Mouse (Mus musculus) lung, embryonic 16.5 days (tissue): ENCODE data around the gene Ube2d3. TPM values are rescaled to one million over a fixed set of nuclear protein-coding genes. Genes with fewer than 3 reads are reported as not detected.
A peak's percentile ranks its signal among the peaks of the same experiment; 100 is the strongest.

ENCODE experiments used
- ATAC-seq: fragments of 200-750 bp; cut with Nextera tagmentation; 2 replicates; pipeline ENCODE4 v1.8.0; 2017; ENCODE audit warnings: low read depth, mild to moderate bottlenecking, moderate library complexity
- H3K27ac ChIP-seq: fragments of 300-500 bp; sonication (generic); 2 replicates; pipeline ENCODE4 v1.5.1; 2014; ENCODE audit warnings: mild to moderate bottlenecking, control low read depth, low read length
- H3K27me3 ChIP-seq: fragments of 300-500 bp; sonication (generic); 2 replicates; pipeline ENCODE4 v1.6.1; 2014; ENCODE audit warnings: low read depth, low read length, mixed read lengths; ENCODE audit not compliant: control insufficient read depth, insufficient read depth
- H3K36me3 ChIP-seq: fragments of 300-500 bp; sonication (generic); 2 replicates; pipeline ENCODE4 v1.6.1; 2014; ENCODE audit warnings: low read length; ENCODE audit not compliant: control insufficient read depth, insufficient read depth
- H3K4me1 ChIP-seq: fragments of 300-500 bp; sonication (generic); replicated peaks from 2 replicates; pipeline ENCODE4 v1.6.1; 2014; ENCODE audit warnings: low read length, mixed read lengths; ENCODE audit not compliant: control insufficient read depth, insufficient read depth
- H3K4me2 ChIP-seq: fragments of 300-500 bp; sonication (generic); 2 replicates; pipeline ENCODE4 v1.6.1; 2014; ENCODE audit warnings: low read depth, low read length, control low read depth
- H3K4me3 ChIP-seq: fragments of 300-500 bp; sonication (generic); 2 replicates; pipeline ENCODE4 v1.5.1; 2014; ENCODE audit warnings: mild to moderate bottlenecking, low read length, control low read depth
- H3K9ac ChIP-seq: fragments of 300-500 bp; sonication (generic); 2 replicates; pipeline ENCODE4 v1.6.1; 2014; ENCODE audit warnings: low read length, control low read depth
- H3K9me3 ChIP-seq: fragments of 300-500 bp; sonication (generic); 2 replicates; pipeline ENCODE4 v1.6.1; 2016; ENCODE audit warnings: low read length; ENCODE audit not compliant: control insufficient read depth
- WGBS: fragments of 180-500 bp; shearing (Covaris S2); extraction: QIAGEN DNeasy Blood & Tissue Kit; methylation state at CpG from one replicate; pipeline ENCODE4 v1.1.7; 2014; 5-methylcytosine and 5-hydroxymethylcytosine counted together
- polyA plus RNA-seq: library from polyadenylated mRNA; unstranded; fragments of >200 nt; fragmentation: Nextera tagmentation; extraction: Ambion mirVana; gene quantifications from 2 replicates; pipeline ENCODE4 v1.2.1, GENCODE M21; 2015

The Ube2d3 gene
- 485 and 516 TPM in 2 replicates for polyA plus RNA-seq

GRCm38 (mm10) chr3:135437758-135438495 is at the start of gene Ube2d3:
Gene Ube2d3, plus strand, starts transcription at chr3:135438149.
- Histone ChIP-seq H3K4me3 (peak within 1 kb of the TSS; percentile 95), H3K4me1 (peaks cover 4% of the 10 kb centered on the region; the same call in 1 of the 2 replicates), H3K4me2 (peak within 1 kb of the TSS; percentile 65), H3K27me3 (no peaks in the 10 kb centered on the region), H3K27ac (peak within 1 kb of the TSS; percentile 100), H3K9ac (peak within 1 kb of the TSS; percentile 98), H3K9me3 (no peaks in the 10 kb centered on the region), H3K36me3 (peaks cover 2% of the 10 kb centered on the region; the same call in 1 of the 2 replicates)
- ATAC-seq: peak; percentile 95
- under 1% methylated on average over 51 of the region's 56 CpGs for WGBS

- peaks cover 3% of the 10 kb centered on the region; the same call in 1 of the 2 replicates for H3K4me1 ChIP-seq
- no peak overlapping the region for H3K9ac ChIP-seq
- WGBS: 62% methylated on average over 6 of the region's 6 CpGs
- H3K27me3 ChIP-seq: no peaks in the 10 kb centered on the region
- H3K36me3 ChIP-seq: no peaks in the 10 kb centered on the region
- no peak overlapping the region for H3K4me2 ChIP-seq
- H3K4me3 ChIP-seq: no peak overlapping the region
- no peak overlapping the region for H3K27ac ChIP-seq
- H3K9me3 ChIP-seq: no peaks in the 10 kb centered on the region
- no peak for ATAC-seq
Observed at GRCm38 (mm10) chr3:135393186-135393585, 44.8 kb upstream of the Ube2d3 start.

- H3K9ac ChIP-seq: no peak overlapping the region
- ATAC-seq: no peak
- no peaks in the 10 kb centered on the region for H3K27me3 ChIP-seq
- H3K9me3 ChIP-seq: no peaks in the 10 kb centered on the region
- WGBS: 67% methylated on average over 5 of the region's 5 CpGs
- no peak overlapping the region for H3K4me2 ChIP-seq
- peaks cover 3% of the 10 kb centered on the region; the same call in 1 of the 2 replicates for H3K4me1 ChIP-seq
- no peak overlapping the region for H3K27ac ChIP-seq
- H3K36me3 ChIP-seq: no peaks in the 10 kb centered on the region
- no peak overlapping the region for H3K4me3 ChIP-seq
Observed at GRCm38 (mm10) chr3:135395085-135395484, 42.9 kb upstream of the Ube2d3 start.

GRCm38 (mm10) chr3:135396081-135396480 is 41.9 kb upstream of the Ube2d3 start:
- no peak overlapping the region for H3K4me2 ChIP-seq
- peaks cover 3% of the 10 kb centered on the region; the same call in 1 of the 2 replicates for H3K4me1 ChIP-seq
- H3K9me3 ChIP-seq: no peaks in the 10 kb centered on the region
- no peak for ATAC-seq
- H3K4me3 ChIP-seq: no peak overlapping the region
- no peak overlapping the region for H3K27ac ChIP-seq
- WGBS: 43% methylated on average over 6 of the region's 6 CpGs
- no peak overlapping the region for H3K9ac ChIP-seq
- no peaks in the 10 kb centered on the region for H3K36me3 ChIP-seq
- no peaks in the 10 kb centered on the region for H3K27me3 ChIP-seq

- no peaks in the 10 kb centered on the region for H3K27me3 ChIP-seq
Observed at GRCm38 (mm10) chr3:135397112-135397511, 40.8 kb upstream of the Ube2d3 start.

GRCm38 (mm10) chr3:135402201-135402658 is 35.7 kb upstream of the Ube2d3 start:
- peaks cover 7% of the 10 kb centered on the region; the same call in 1 of the 2 replicates for H3K36me3 ChIP-seq
- WGBS: 3% methylated on average over 10 of the region's 10 CpGs
- H3K27me3 ChIP-seq: no peaks in the 10 kb centered on the region
- H3K4me3 ChIP-seq: no peak overlapping the region
- no peak overlapping the region for H3K27ac ChIP-seq
- H3K4me2 ChIP-seq: peak overlapping the region; percentile 30; the same call in 1 of the 2 replicates
- ATAC-seq: peak; percentile 84
- no peak overlapping the region for H3K9ac ChIP-seq
- H3K9me3 ChIP-seq: no peaks in the 10 kb centered on the region
- peaks cover 3% of the 10 kb centered on the region for H3K4me1 ChIP-seq

More at GRCm38 (mm10) chr3:135397112-135397511, 40.8 kb upstream of the Ube2d3 start:
- H3K36me3 ChIP-seq: no peaks in the 10 kb centered on the region
- no peak overlapping the region for H3K27ac ChIP-seq
- peaks cover 5% of the 10 kb centered on the region for H3K4me1 ChIP-seq
- H3K9me3 ChIP-seq: no peaks in the 10 kb centered on the region
- no peak overlapping the region for H3K4me3 ChIP-seq
- no peak overlapping the region for H3K9ac ChIP-seq
- H3K4me2 ChIP-seq: no peak overlapping the region
- ATAC-seq: no peak

- 83% methylated on average over 9 of the region's 9 CpGs for WGBS
- H3K36me3 ChIP-seq: peaks cover 9% of the 10 kb centered on the region; the same call in 1 of the 2 replicates
- H3K9ac ChIP-seq: no peak overlapping the region
- H3K27ac ChIP-seq: no peak overlapping the region
- H3K4me3 ChIP-seq: no peak overlapping the region
- H3K4me2 ChIP-seq: no peak overlapping the region
- H3K27me3 ChIP-seq: no peaks in the 10 kb centered on the region
- H3K9me3 ChIP-seq: no peaks in the 10 kb centered on the region
- no peak for ATAC-seq
- H3K4me1 ChIP-seq: peaks cover 3% of the 10 kb centered on the region
Observed at GRCm38 (mm10) chr3:135403211-135403610, 34.7 kb upstream of the Ube2d3 start.

- no peak overlapping the region for H3K4me2 ChIP-seq
- H3K36me3 ChIP-seq: peaks cover 9% of the 10 kb centered on the region; the same call in 1 of the 2 replicates
- 70% methylated on average over 5 of the region's 5 CpGs for WGBS
- H3K4me3 ChIP-seq: no peak overlapping the region
- no peak overlapping the region for H3K9ac ChIP-seq
- no peak for ATAC-seq
- H3K27me3 ChIP-seq: no peaks in the 10 kb centered on the region
- peaks cover 3% of the 10 kb centered on the region for H3K4me1 ChIP-seq
- H3K27ac ChIP-seq: no peak overlapping the region
- no peaks in the 10 kb centered on the region for H3K9me3 ChIP-seq
Observed at GRCm38 (mm10) chr3:135403856-135404255, 34.1 kb upstream of the Ube2d3 start.

GRCm38 (mm10) chr3:135404599-135404998 is 33.4 kb upstream of the Ube2d3 start:
- H3K27me3 ChIP-seq: no peaks in the 10 kb centered on the region
- no peak overlapping the region for H3K4me3 ChIP-seq
- no peak overlapping the region for H3K9ac ChIP-seq
- H3K36me3 ChIP-seq: peaks cover 13% of the 10 kb centered on the region; the same call in 1 of the 2 replicates
- 72% methylated on average over 4 of the region's 4 CpGs for WGBS
- no peak overlapping the region for H3K27ac ChIP-seq
- H3K4me2 ChIP-seq: no peak overlapping the region
- no peak for ATAC-seq
- H3K4me1 ChIP-seq: peaks cover 3% of the 10 kb centered on the region
- no peaks in the 10 kb centered on the region for H3K9me3 ChIP-seq
